Mouse (Mus musculus) liver, embryonic 11.5 days (tissue): ENCODE measurements at regions not wholly inside any gene's neighbourhood (a gene's known extent, or its start where the extent isn't known, plus 50 kb on each side); places are given as distances from the start of the nearest gene placed in this dataset.

Experiments used
- ATAC-seq: fragments of 200-750 bp; cut with Nextera tagmentation; replicated peaks from 2 replicates; pipeline ENCODE4 v1.8.0; 2017; ENCODE audit warnings: moderate number of reproducible peaks, mild to moderate bottlenecking, moderate TSS enrichment, moderate library complexity; ENCODE audit not compliant: low FRiP score
- DNase-seq: peaks from one replicate; pipeline ENCODE4 v3.0.0-alpha.2; 2017; ENCODE audit warnings: low spot score
- H3K27ac ChIP-seq: fragments of 300-500 bp; sonication (generic); 2 replicates; pipeline ENCODE4 v1.5.1; 2014; ENCODE audit warnings: mild to moderate bottlenecking, low read depth, low read length, control low read depth
- H3K27me3 ChIP-seq: fragments of 300-500 bp; sonication (generic); replicated peaks from 2 replicates; pipeline ENCODE4 v1.6.1; 2014; ENCODE audit warnings: low read length, mixed read lengths; ENCODE audit not compliant: control insufficient read depth, insufficient read depth
- H3K36me3 ChIP-seq: fragments of 300-500 bp; sonication (generic); 2 replicates; pipeline ENCODE4 v1.6.1; 2014; ENCODE audit warnings: mild to moderate bottlenecking, low read length, moderate library complexity, mixed read lengths; ENCODE audit not compliant: control insufficient read depth, insufficient read depth
- H3K4me1 ChIP-seq: fragments of 300-500 bp; sonication (generic); replicated peaks from 2 replicates; pipeline ENCODE4 v1.6.1; 2014; ENCODE audit warnings: low read length, mixed read lengths; ENCODE audit not compliant: control insufficient read depth, insufficient read depth
- H3K4me2 ChIP-seq: fragments of 300-500 bp; sonication (generic); 2 replicates; pipeline ENCODE4 v1.6.1; 2014; ENCODE audit warnings: mild to moderate bottlenecking, control low read depth, moderate library complexity
- H3K4me3 ChIP-seq: fragments of 300-500 bp; sonication (generic); 2 replicates; pipeline ENCODE4 v1.5.1; 2014; ENCODE audit warnings: low read depth, low read length, control low read depth
- H3K9ac ChIP-seq: fragments of 300-500 bp; sonication (generic); 2 replicates; pipeline ENCODE4 v1.6.1; 2014; ENCODE audit warnings: low read depth, low read length, control low read depth
- H3K9me3 ChIP-seq: fragments of 300-500 bp; sonication (generic); 2 replicates; pipeline ENCODE4 v1.6.1; 2016; ENCODE audit warnings: low read length, inconsistent platforms, mixed read lengths; ENCODE audit not compliant: control insufficient read depth
- WGBS: fragments of 180-500 bp; shearing (Covaris S2); extraction: QIAGEN DNeasy Blood & Tissue Kit; methylation state at CpG from one replicate; pipeline ENCODE4 v1.1.7; 2014; 5-methylcytosine and 5-hydroxymethylcytosine counted together

GRCm38 (mm10) chr16:77788781-77789150 is 186.9 kb upstream of the Gm11146 start:
- Histone ChIP-seq H3K4me2 (no peak overlapping the region), H3K4me1 (no peaks in the 10 kb centered on the region), H3K9me3 (no peaks in the 10 kb centered on the region), H3K27me3 (no peaks in the 10 kb centered on the region), H3K4me3 (no peak overlapping the region), H3K9ac (no peak overlapping the region), H3K36me3 (no peaks in the 10 kb centered on the region), H3K27ac (no peak overlapping the region)
- 95% methylated on average over 6 of the region's 6 CpGs for WGBS
- ATAC-seq (no peak), DNase-seq (no peak)

- Histone ChIP-seq H3K36me3 (no peaks in the 10 kb centered on the region), H3K4me3 (no peak overlapping the region), H3K27me3 (no peaks in the 10 kb centered on the region), H3K27ac (no peak overlapping the region), H3K4me1 (no peaks in the 10 kb centered on the region), H3K4me2 (no peak overlapping the region), H3K9me3 (no peaks in the 10 kb centered on the region), H3K9ac (no peak overlapping the region)
- no peak for DNase-seq
- WGBS = 86% methylated on average over 20 of the region's 20 CpGs
- no peak for ATAC-seq
These were observed 186.3 kb upstream of the Gm11146 start for GRCm38 (mm10) chr16:77788041-77788780.

- H3K4me3 ChIP-seq = no peak overlapping the region
- ATAC-seq (no peak), DNase-seq (no peak)
- no peaks in the 10 kb centered on the region for H3K27me3 ChIP-seq
- H3K9me3 ChIP-seq = no peaks in the 10 kb centered on the region
- no peaks in the 10 kb centered on the region for H3K36me3 ChIP-seq
- WGBS = 92% methylated on average over 5 of the region's 5 CpGs
- no peak overlapping the region for H3K27ac ChIP-seq
- H3K4me2 ChIP-seq = no peak overlapping the region
- no peaks in the 10 kb centered on the region for H3K4me1 ChIP-seq
- H3K9ac ChIP-seq = no peak overlapping the region
These were observed 185.1 kb upstream of the Gm11146 start for GRCm38 (mm10) chr16:77787025-77787424.

- no peaks in the 10 kb centered on the region for H3K4me1 ChIP-seq
- no peak overlapping the region for H3K4me2 ChIP-seq
- H3K4me3 ChIP-seq = no peak overlapping the region
- H3K27me3 ChIP-seq = no peaks in the 10 kb centered on the region
- ATAC-seq = no peak
- H3K9me3 ChIP-seq = no peaks in the 10 kb centered on the region
- H3K36me3 ChIP-seq = no peaks in the 10 kb centered on the region
- H3K9ac ChIP-seq = no peak overlapping the region
- 51% methylated on average over 1 of the region's 1 CpGs for WGBS
- H3K27ac ChIP-seq = no peak overlapping the region
- DNase-seq = no peak
These were observed 177.1 kb upstream of the Gm11146 start for GRCm38 (mm10) chr16:77779019-77779418.

GRCm38 (mm10) chr16:77772075-77772474 is 170.2 kb upstream of the Gm11146 start:
- H3K27ac ChIP-seq = no peak overlapping the region
- no peaks in the 10 kb centered on the region for H3K4me1 ChIP-seq
- H3K9me3 ChIP-seq = no peaks in the 10 kb centered on the region
- no peaks in the 10 kb centered on the region for H3K36me3 ChIP-seq
- no peaks in the 10 kb centered on the region for H3K27me3 ChIP-seq
- H3K9ac ChIP-seq = no peak overlapping the region
- H3K4me2 ChIP-seq = no peak overlapping the region
- no peak for DNase-seq
- 66% methylated on average over 3 of the region's 3 CpGs for WGBS
- H3K4me3 ChIP-seq = no peak overlapping the region
- no peak for ATAC-seq

GRCm38 (mm10) chr16:77760926-77761347 is 159.0 kb upstream of the Gm11146 start:
- no peaks in the 10 kb centered on the region for H3K4me1 ChIP-seq
- H3K4me2 ChIP-seq = no peak overlapping the region
- no peak overlapping the region for H3K9ac ChIP-seq
- ATAC-seq (no peak), DNase-seq (no peak)
- no peaks in the 10 kb centered on the region for H3K27me3 ChIP-seq
- no peak overlapping the region for H3K27ac ChIP-seq
- no peaks in the 10 kb centered on the region for H3K9me3 ChIP-seq
- 75% methylated on average over 4 of the region's 4 CpGs for WGBS
- no peak overlapping the region for H3K4me3 ChIP-seq
- no peaks in the 10 kb centered on the region for H3K36me3 ChIP-seq

- no peak for DNase-seq
- H3K9ac ChIP-seq = no peak overlapping the region
- no peaks in the 10 kb centered on the region for H3K4me1 ChIP-seq
- no peaks in the 10 kb centered on the region for H3K36me3 ChIP-seq
- H3K4me3 ChIP-seq = no peak overlapping the region
- H3K27me3 ChIP-seq = no peaks in the 10 kb centered on the region
- no peaks in the 10 kb centered on the region for H3K9me3 ChIP-seq
- no peak overlapping the region for H3K27ac ChIP-seq
- H3K4me2 ChIP-seq = no peak overlapping the region
- WGBS = 78% methylated on average over 4 of the region's 4 CpGs
- ATAC-seq = no peak
These were observed 158.6 kb upstream of the Gm11146 start for GRCm38 (mm10) chr16:77760479-77760878.

- 73% methylated on average over 10 of the region's 10 CpGs for WGBS
- Histone ChIP-seq H3K4me2 (no peak overlapping the region), H3K4me3 (no peak overlapping the region), H3K27ac (no peak overlapping the region), H3K36me3 (no peaks in the 10 kb centered on the region), H3K27me3 (no peaks in the 10 kb centered on the region), H3K9me3 (no peaks in the 10 kb centered on the region), H3K4me1 (no peaks in the 10 kb centered on the region), H3K9ac (no peak overlapping the region)
- ATAC-seq (no peak), DNase-seq (no peak)
These were observed 158.1 kb upstream of the Gm11146 start for GRCm38 (mm10) chr16:77759997-77760396.

GRCm38 (mm10) chr16:77754882-77755281 is 153.0 kb upstream of the Gm11146 start:
- Histone ChIP-seq H3K4me1 (no peaks in the 10 kb centered on the region), H3K27ac (no peak overlapping the region), H3K9me3 (no peaks in the 10 kb centered on the region), H3K4me2 (no peak overlapping the region), H3K27me3 (no peaks in the 10 kb centered on the region), H3K36me3 (no peaks in the 10 kb centered on the region), H3K4me3 (no peak overlapping the region), H3K9ac (no peak overlapping the region)
- WGBS = 75% methylated on average over 6 of the region's 6 CpGs
- DNase-seq = no peak
- ATAC-seq = no peak
